Mouse (Mus musculus) embryonic facial prominence, embryonic 14.5 days (tissue): ENCODE data around the gene Tcam1. TPM values are rescaled to one million over a fixed set of nuclear protein-coding genes. Genes with fewer than 3 reads are reported as not detected.

ENCODE experiments used
- ATAC-seq: fragments of 200-750 bp; cut with Nextera tagmentation; 2 replicates; pipeline ENCODE4 v1.8.0; 2017; ENCODE audit warnings: low read depth, moderate number of reproducible peaks, moderate TSS enrichment
- DNase-seq: peaks from one replicate; pipeline ENCODE4 v3.0.0-alpha.2; 2015; ENCODE audit warnings: low spot score
- H3K27ac ChIP-seq: fragments of 300-500 bp; sonication (generic); replicated peaks from 2 replicates; pipeline ENCODE4 v1.5.1; 2014; ENCODE audit warnings: low read depth, mild to moderate bottlenecking, low read length, moderate library complexity
- H3K27me3 ChIP-seq: fragments of 300-500 bp; sonication (generic); replicated peaks from 2 replicates; pipeline ENCODE4 v1.6.1; 2014; ENCODE audit warnings: low read length; ENCODE audit not compliant: control insufficient read depth, insufficient read depth
- H3K36me3 ChIP-seq: fragments of 300-500 bp; sonication (generic); 2 replicates; pipeline ENCODE4 v1.6.1; 2014; ENCODE audit warnings: low read length, mixed read lengths; ENCODE audit not compliant: control insufficient read depth, insufficient read depth
- H3K4me1 ChIP-seq: fragments of 300-500 bp; sonication (generic); 2 replicates; pipeline ENCODE4 v1.6.1; 2014; ENCODE audit warnings: antibody characterized with exemption, low read length; ENCODE audit not compliant: control insufficient read depth, insufficient read depth
- H3K4me2 ChIP-seq: fragments of 300-500 bp; sonication (generic); 2 replicates; pipeline ENCODE4 v1.6.1; 2014; ENCODE audit warnings: low read depth, mild to moderate bottlenecking, low read length, moderate library complexity, mixed read lengths
- H3K4me3 ChIP-seq: fragments of 300-500 bp; sonication (generic); 2 replicates; pipeline ENCODE4 v1.5.1; 2014; ENCODE audit warnings: low read depth, mild to moderate bottlenecking, low read length
- H3K9ac ChIP-seq: fragments of 300-500 bp; sonication (generic); 2 replicates; pipeline ENCODE4 v1.6.1; 2014; ENCODE audit warnings: low read depth, mild to moderate bottlenecking, low read length, moderate library complexity, mixed read lengths
- H3K9me3 ChIP-seq: fragments of 300-500 bp; sonication (generic); 2 replicates; pipeline ENCODE4 v1.6.1; 2016; ENCODE audit warnings: low read length; ENCODE audit not compliant: control insufficient read depth
- WGBS: fragments of 180-500 bp; shearing (Covaris S2); extraction: QIAGEN DNeasy Blood & Tissue Kit; methylation state at CpG from one replicate; pipeline ENCODE4 v1.1.7; 2014; 5-methylcytosine and 5-hydroxymethylcytosine counted together
- polyA plus RNA-seq: library from polyadenylated mRNA; unstranded; fragments of >200 nt; fragmentation: Nextera tagmentation; extraction: Ambion mirVana; gene quantifications from 2 replicates; pipeline ENCODE4 v1.2.1, GENCODE M21; 2014

Gene Tcam1
- polyA plus RNA-seq, 1 experiment from 2014 or later: 0.74 TPM

- H3K4me2 ChIP-seq: peak overlapping the region; percentile 43
- H3K27me3 ChIP-seq: no peaks in the 10 kb centered on the region
- ATAC-seq (no peak; the same call in 1 of the 2 replicates), DNase-seq (peak; percentile 87)
- H3K4me1 ChIP-seq: peaks cover 33% of the 10 kb centered on the region
- H3K4me3 ChIP-seq: peak overlapping the region; percentile 13; the same call in 1 of the 2 replicates
- H3K9ac ChIP-seq: peak overlapping the region; percentile 35
- WGBS: 28% methylated on average over 3 of the region's 3 CpGs
- peaks cover 42% of the 10 kb centered on the region for H3K36me3 ChIP-seq
- H3K9me3 ChIP-seq: no peaks in the 10 kb centered on the region
- H3K27ac ChIP-seq: peak overlapping the region; percentile 77
These were observed 7.4 kb upstream of the Tcam1 start for GRCm38 (mm10) chr11:106269060-106269431.

GRCm38 (mm10) chr11:106271131-106271793 is 5.2 kb upstream of the Tcam1 start:
- H3K9me3 ChIP-seq: no peaks in the 10 kb centered on the region
- peak overlapping the region; percentile 99 for H3K9ac ChIP-seq
- no peaks in the 10 kb centered on the region for H3K27me3 ChIP-seq
- DNase-seq (no peak), ATAC-seq (no peak)
- peaks cover 45% of the 10 kb centered on the region for H3K4me1 ChIP-seq
- WGBS: 25% methylated on average over 5 of the region's 5 CpGs
- peak overlapping the region; percentile 95 for H3K27ac ChIP-seq
- peak overlapping the region; percentile 80 for H3K4me2 ChIP-seq
- peaks cover 20% of the 10 kb centered on the region for H3K36me3 ChIP-seq
- peak overlapping the region; percentile 98 for H3K4me3 ChIP-seq

GRCm38 (mm10) chr11:106271794-106272643 is 4.5 kb upstream of the Tcam1 start:
- Histone ChIP-seq H3K4me2 (peak overlapping the region; percentile 80), H3K36me3 (peaks cover 13% of the 10 kb centered on the region), H3K27me3 (no peaks in the 10 kb centered on the region), H3K9ac (peak overlapping the region; percentile 99), H3K27ac (peak overlapping the region; percentile 95), H3K4me3 (peak overlapping the region; percentile 98), H3K9me3 (no peaks in the 10 kb centered on the region), H3K4me1 (peaks cover 46% of the 10 kb centered on the region)
- WGBS: under 1% methylated on average over 22 of the region's 41 CpGs
- no peak; the same call in 1 of the 2 replicates for ATAC-seq
- peak; percentile 41 for DNase-seq

DNA sequence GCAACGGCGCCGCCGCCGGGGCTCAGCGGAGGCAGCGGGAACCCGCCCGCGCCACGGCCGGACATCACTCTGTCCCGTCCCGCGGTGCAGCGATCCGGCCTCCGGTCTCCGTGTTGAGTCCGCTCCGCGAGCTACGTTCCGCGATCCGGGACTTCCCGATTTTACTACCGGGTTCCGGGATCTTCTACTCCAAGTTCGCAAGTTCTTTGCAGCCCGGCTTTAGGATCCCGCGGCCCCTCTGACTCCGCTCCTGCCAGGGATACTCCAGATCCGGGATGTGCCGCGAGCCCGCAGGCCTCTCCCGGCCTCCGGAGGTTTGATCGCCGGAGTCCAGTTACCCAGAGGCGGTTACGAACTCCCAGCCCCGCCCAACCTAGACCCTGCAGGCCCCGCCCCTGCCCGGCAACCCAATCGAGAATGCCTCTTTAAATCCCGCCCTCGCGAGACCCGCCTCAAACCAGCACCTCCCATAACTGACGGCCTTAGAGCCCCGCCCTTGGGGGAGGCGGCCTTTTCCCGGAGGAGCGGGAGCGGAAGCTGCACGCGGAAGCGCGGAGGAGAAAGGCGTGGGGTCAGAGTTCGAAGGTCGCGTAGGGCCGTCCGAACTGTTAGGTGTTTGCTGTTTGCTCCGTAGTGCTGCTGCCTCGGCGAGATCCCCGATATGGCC is 3.7 kb upstream of the Tcam1 start, which contains the start of gene Smarcd2:
TSS of gene Smarcd2 (minus strand) at position 329 of the 667 bp plus-strand sequence.
- ATAC-seq (peak; percentile 93), DNase-seq (peak; percentile 100)
- Histone ChIP-seq H3K27ac (peak within 1 kb of the TSS; percentile 95), H3K4me1 (peaks cover 41% of the 10 kb centered on the region), H3K9ac (peak within 1 kb of the TSS; percentile 99), H3K9me3 (no peaks in the 10 kb centered on the region), H3K4me2 (peak within 1 kb of the TSS; percentile 80), H3K4me3 (peak within 1 kb of the TSS; percentile 98), H3K36me3 (0 out of 2 replicates have a peak, but pooled peaks cover 6% of the 10 kb centered on the region), H3K27me3 (no peaks in the 10 kb centered on the region)
- whole genome bisulfite sequencing: 0% methylated on average over 38 of the region's 72 CpGs

DNA sequence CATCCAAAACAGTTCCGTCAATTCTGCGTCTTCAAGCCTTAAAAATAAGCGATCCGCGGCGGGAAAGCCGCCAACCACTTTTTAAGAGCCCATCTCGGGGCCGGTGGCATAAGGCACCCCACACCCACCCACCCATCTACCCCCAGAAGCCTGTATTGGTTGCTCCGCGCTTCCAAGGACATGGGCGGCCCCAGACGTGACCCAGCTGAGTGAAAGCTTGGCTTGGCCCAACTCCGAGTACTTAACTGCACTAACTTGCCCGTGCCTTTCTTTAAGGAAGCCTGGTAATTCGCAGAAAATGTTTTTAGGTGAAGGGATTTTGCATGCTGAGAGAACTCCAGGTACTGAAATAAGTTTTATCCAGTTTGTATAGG is 3.2 kb upstream of the Tcam1 start:
- H3K9me3 ChIP-seq: no peaks in the 10 kb centered on the region
- no peaks in the 10 kb centered on the region for H3K27me3 ChIP-seq
- H3K9ac ChIP-seq: peak overlapping the region; percentile 68
- peak; percentile 41 for DNase-seq
- peaks cover 36% of the 10 kb centered on the region for H3K4me1 ChIP-seq
- H3K36me3 ChIP-seq: 0 out of 2 replicates have a peak, but pooled peaks cover 4% of the 10 kb centered on the region
- H3K27ac ChIP-seq: peak overlapping the region; percentile 88
- H3K4me3 ChIP-seq: peak overlapping the region; percentile 98
- H3K4me2 ChIP-seq: peak overlapping the region; percentile 80
- no peak for ATAC-seq
- WGBS: 17% methylated on average over 10 of the region's 16 CpGs

DNA sequence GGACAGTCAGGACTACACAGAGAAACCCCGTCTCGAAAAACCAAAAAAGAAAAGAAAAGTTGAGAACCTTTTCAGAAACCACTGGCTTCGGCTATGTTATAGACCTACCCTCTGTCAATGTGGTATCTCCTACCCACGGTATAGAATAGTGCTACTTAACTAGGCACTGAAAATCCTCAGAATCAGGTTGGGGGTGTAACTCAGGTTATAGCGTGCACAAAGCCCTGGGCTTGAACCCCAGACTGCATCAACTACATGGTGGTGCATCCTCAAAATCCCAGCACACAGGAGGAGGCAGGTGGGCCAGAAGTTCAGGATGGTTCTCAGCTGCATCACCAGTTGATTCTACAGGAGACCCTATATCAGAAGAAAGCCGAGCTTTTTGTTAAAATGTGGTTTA is 2.7 kb upstream of the Tcam1 start:
- peaks cover 31% of the 10 kb centered on the region for H3K4me1 ChIP-seq
- DNase-seq: no peak
- WGBS: 94% methylated on average over 6 of the region's 6 CpGs

DNA sequence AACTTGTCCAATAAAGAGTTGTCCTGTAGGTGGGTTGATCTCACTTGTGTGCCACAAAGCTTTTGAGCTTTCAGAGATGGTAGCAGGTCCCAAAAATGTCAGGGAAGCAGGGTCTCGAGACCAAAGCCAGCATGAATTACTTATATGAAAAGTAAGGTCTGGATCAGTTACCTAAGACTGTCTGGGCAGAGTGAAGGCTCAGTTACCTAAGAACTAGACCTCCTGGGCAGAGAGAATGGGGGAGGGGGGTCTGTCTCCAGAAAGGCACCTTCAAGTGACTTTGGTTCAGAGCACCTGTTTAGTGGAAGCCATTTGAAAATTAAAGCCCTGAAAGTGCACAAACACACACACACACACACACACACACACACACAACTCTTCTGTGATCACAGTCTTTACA is 2.1 kb upstream of the Tcam1 start:
- no peaks in the 10 kb centered on the region for H3K27me3 ChIP-seq
- no peak overlapping the region for H3K4me2 ChIP-seq
- no peaks in the 10 kb centered on the region for H3K9me3 ChIP-seq
- peak overlapping the region; percentile 53 for H3K27ac ChIP-seq
- 0 out of 2 replicates have a peak, but pooled peaks cover 4% of the 10 kb centered on the region for H3K36me3 ChIP-seq
- no peak overlapping the region for H3K4me3 ChIP-seq
- no peak overlapping the region for H3K9ac ChIP-seq
- ATAC-seq: no peak
- WGBS: 70% methylated on average over 1 of the region's 1 CpGs
- no peak for DNase-seq
- peaks cover 25% of the 10 kb centered on the region for H3K4me1 ChIP-seq

More for the DNA sequence above, 2.7 kb upstream of the Tcam1 start:
- 0 out of 2 replicates have a peak, but pooled peaks cover 4% of the 10 kb centered on the region for H3K36me3 ChIP-seq
- H3K9ac ChIP-seq: no peak overlapping the region
- H3K4me2 ChIP-seq: peak overlapping the region; percentile 80
- H3K4me3 ChIP-seq: no peak overlapping the region
- no peak for ATAC-seq
- H3K9me3 ChIP-seq: no peaks in the 10 kb centered on the region
- H3K27me3 ChIP-seq: no peaks in the 10 kb centered on the region
- H3K27ac ChIP-seq: peak overlapping the region; percentile 88

DNA sequence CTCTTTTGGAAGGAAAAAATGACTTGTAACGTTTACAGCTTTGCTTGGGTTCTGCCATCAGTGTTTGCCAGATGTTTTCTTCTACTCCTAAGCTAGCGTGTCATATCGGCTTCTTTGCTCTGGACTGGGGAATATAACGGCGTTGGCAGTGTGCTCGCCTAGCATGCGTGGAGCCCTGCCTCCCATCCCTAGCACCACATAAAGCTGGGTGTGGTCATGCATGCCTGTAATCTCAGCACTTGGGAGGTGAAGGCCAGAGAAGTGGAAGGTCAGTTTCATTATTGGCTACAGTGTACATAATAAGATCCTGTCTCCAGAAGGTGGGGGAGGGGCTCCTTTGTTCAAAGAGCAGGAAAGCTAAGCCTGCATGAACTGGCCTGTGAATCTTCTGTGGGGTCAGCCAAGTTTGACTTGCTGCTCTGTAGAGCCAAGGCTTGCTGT is 1.5 kb upstream of the Tcam1 start:
- WGBS: 58% methylated on average over 7 of the region's 7 CpGs
- H3K27me3 ChIP-seq: no peaks in the 10 kb centered on the region
- no peak overlapping the region for H3K4me3 ChIP-seq
- peak; percentile 80 for DNase-seq
- H3K27ac ChIP-seq: peak overlapping the region; percentile 53
- H3K4me1 ChIP-seq: peaks cover 24% of the 10 kb centered on the region
- H3K9ac ChIP-seq: no peak overlapping the region
- H3K4me2 ChIP-seq: no peak overlapping the region
- no peak for ATAC-seq
- 0 out of 2 replicates have a peak, but pooled peaks cover 4% of the 10 kb centered on the region for H3K36me3 ChIP-seq
- no peaks in the 10 kb centered on the region for H3K9me3 ChIP-seq
